Mouse (Mus musculus) Patski (cell line): ENCODE measurements around the gene Dnajc28. TPM values are rescaled to one million over a fixed set of nuclear protein-coding genes. Genes with fewer than 3 reads are reported as not detected.

Source experiments
- ATAC-seq: fragments of 100-300 bp; one replicate; pipeline ENCODE4 v1.8.0; 2021
- CTCF ChIA-PET: fragments of 350-600 bp; sonication (Branson Sonifier 250); formaldehyde crosslinking; loops from one replicate; lab custom pipeline; 2022; ENCODE audit warnings: inconsistent platforms; lab: Charles Lee
- POLR2A ChIA-PET: fragments of 350-600 bp; sonication (Branson Sonifier 250); formaldehyde crosslinking; loops from one replicate; lab custom pipeline; 2022; ENCODE audit warnings: antibody characterized with exemption, inconsistent platforms; lab: Charles Lee
- DNase-seq: peaks from one replicate; pipeline ENCODE4 v3.0.0-alpha.2; 2011; ENCODE audit warnings: low read depth, low spot score
- H3K27me3 ChIP-seq: fragments of 371-371 bp; one replicate; pipeline ENCODE4 v1.5.1; 2021
- CTCF ChIP-seq: fragments of 100-300 bp; IDR thresholded peaks from one replicate; pipeline ENCODE4 v1.5.1; 2021
- in situ Hi-C: fragments of 300-500 bp; cut with MboI; formaldehyde crosslinking; loops from 3 replicates; pipeline ENCODE4 v1.11.1; 2018; ENCODE audit warnings: low pct_unique_long_range_greater_than_20kb, mixed read lengths
- polyA plus RNA-seq: library from polyadenylated mRNA; unstranded; gene quantifications from one replicate; pipeline ENCODE4 v1.2.3, GENCODE M21; 2021

The Dnajc28 gene
- polyA plus RNA-seq: 5.0 TPM

GRCm38 (mm10) chr16:91618511-91619501 is at the start of gene Dnajc28:
Gene Dnajc28 (minus strand): TSS chr16:91619026.
- in situ Hi-C loops: no loop called here
- DNase-seq (no peak), ATAC-seq (peak; percentile 58)
- H3K27me3 ChIP-seq: no peaks in the 10 kb centered on the region
- no peak for TF ChIP-seq CTCF
- CTCF ChIA-PET: interaction anchor here (1.6 kb wide), 1 partner anchor 13 kb away, joined by 3 read pairs; no protein-coding TSS in a partner anchor
- POLR2A ChIA-PET: interaction anchor here (0.5 kb wide), 1 partner anchor 28 kb away, joined by 3 read pairs; the partner anchor contains the start of gene Gart

- in situ Hi-C loops: no loop called here
- TF ChIP-seq CTCF: no peak
- POLR2A ChIA-PET: interaction anchor here (0.6 kb wide), 1 partner anchor 13 kb away, joined by 4 read pairs; no protein-coding TSS in a partner anchor
- no peaks in the 10 kb centered on the region for H3K27me3 ChIP-seq
- CTCF ChIA-PET: interaction anchor here (4.0 kb wide), 1 partner anchor 13 kb away, joined by 9 read pairs; no protein-coding TSS in a partner anchor
- ATAC-seq (no peak), DNase-seq (no peak)
Measured at GRCm38 (mm10) chr16:91663795-91664194, 45.0 kb upstream of the Dnajc28 start.

GRCm38 (mm10) chr16:91662336-91662735 is 43.5 kb upstream of the Dnajc28 start:
- CTCF ChIA-PET: interaction anchor here (1.5 to 4.0 kb wide), 2 partner anchors 14 to 18 kb away, joined by 6 to 9 read pairs; no protein-coding TSS in a partner anchor
- no peaks in the 10 kb centered on the region for H3K27me3 ChIP-seq

GRCm38 (mm10) chr16:91661397-91661796 is 42.6 kb upstream of the Dnajc28 start:
- no peak for ATAC-seq

More at GRCm38 (mm10) chr16:91662336-91662735, 43.5 kb upstream of the Dnajc28 start:
- DNase-seq (no peak), ATAC-seq (no peak)
- no peak for TF ChIP-seq CTCF
- POLR2A ChIA-PET: interaction anchor here (0.7 to 1.8 kb wide), 3 partner anchors 11 to 252 kb away, joined by 3 to 7 read pairs (median 5); partner anchors contain the start of gene Son
- in situ Hi-C loops: no loop called here

GRCm38 (mm10) chr16:91659798-91660197 is 41.0 kb upstream of the Dnajc28 start:
- no peak for TF ChIP-seq CTCF
- no peaks in the 10 kb centered on the region for H3K27me3 ChIP-seq
- DNase-seq (no peak), ATAC-seq (no peak)
- POLR2A ChIA-PET: no interaction called here
- CTCF ChIA-PET: interaction anchor here (1.1 kb wide), 1 partner anchor 11 kb away, joined by 3 read pairs; no protein-coding TSS in a partner anchor
- in situ Hi-C loops: no loop called here

More at GRCm38 (mm10) chr16:91661397-91661796, 42.6 kb upstream of the Dnajc28 start:
- TF ChIP-seq CTCF: no peak
- CTCF ChIA-PET: interaction anchor here (1.5 to 4.0 kb wide), 2 partner anchors 15 to 19 kb away, joined by 6 to 9 read pairs; no protein-coding TSS in a partner anchor
- POLR2A ChIA-PET: interaction anchor here (1.0 to 1.8 kb wide), 2 partner anchors 10 to 14 kb away, joined by 5 to 7 read pairs; partner anchors contain the start of gene Son
- no peaks in the 10 kb centered on the region for H3K27me3 ChIP-seq
- in situ Hi-C loops: no loop called here
- no peak for DNase-seq

- POLR2A ChIA-PET: no interaction called here
- CTCF ChIA-PET: no interaction called here
- TF ChIP-seq CTCF: no peak
- ATAC-seq (no peak), DNase-seq (no peak)
- H3K27me3 ChIP-seq: no peaks in the 10 kb centered on the region
- in situ Hi-C loops: no loop called here
Measured at GRCm38 (mm10) chr16:91658471-91658870, 39.6 kb upstream of the Dnajc28 start.

GRCm38 (mm10) chr16:91657285-91657684 is 38.5 kb upstream of the Dnajc28 start:
- CTCF ChIA-PET: no interaction called here
- H3K27me3 ChIP-seq: no peaks in the 10 kb centered on the region
- in situ Hi-C loops: no loop called here

GRCm38 (mm10) chr16:91655285-91655684 is 36.5 kb upstream of the Dnajc28 start:
- TF ChIP-seq CTCF: no peak
- DNase-seq (no peak), ATAC-seq (no peak)
- CTCF ChIA-PET: no interaction called here
- POLR2A ChIA-PET: interaction anchor here (0.7 kb wide), 1 partner anchor 12 kb away, joined by 3 read pairs; no protein-coding TSS in a partner anchor
- H3K27me3 ChIP-seq: no peaks in the 10 kb centered on the region
- in situ Hi-C loops: no loop called here

More at GRCm38 (mm10) chr16:91657285-91657684, 38.5 kb upstream of the Dnajc28 start:
- no peak for DNase-seq
- no peak for ATAC-seq
- POLR2A ChIA-PET: interaction anchor here (0.6 to 1.5 kb wide), 2 partner anchors 10 to 68 kb away, joined by 4 to 5 read pairs; partner anchors contain the start of gene Son
- TF ChIP-seq CTCF: no peak

- no peak for TF ChIP-seq CTCF
- no peak for DNase-seq
- no peaks in the 10 kb centered on the region for H3K27me3 ChIP-seq
- ChIA-PET CTCF (no interaction called here), POLR2A (no interaction called here)
- ATAC-seq: no peak
- in situ Hi-C loops: no loop called here
Measured at GRCm38 (mm10) chr16:91652191-91652590, 33.4 kb upstream of the Dnajc28 start.

- TF ChIP-seq CTCF: no peak
- in situ Hi-C loops: no loop called here
- DNase-seq: no peak
- ATAC-seq: no peak
- no peaks in the 10 kb centered on the region for H3K27me3 ChIP-seq
- ChIA-PET POLR2A (no interaction called here), CTCF (no interaction called here)
Measured at GRCm38 (mm10) chr16:91649781-91650180, 31.0 kb upstream of the Dnajc28 start.
